Mouse (Mus musculus): ENCODE measurements at regions not wholly inside any gene's neighbourhood (a gene's known extent, or its start where the extent isn't known, plus 50 kb on each side); places are given as distances from the start of the nearest gene placed in this dataset.

DNA sequence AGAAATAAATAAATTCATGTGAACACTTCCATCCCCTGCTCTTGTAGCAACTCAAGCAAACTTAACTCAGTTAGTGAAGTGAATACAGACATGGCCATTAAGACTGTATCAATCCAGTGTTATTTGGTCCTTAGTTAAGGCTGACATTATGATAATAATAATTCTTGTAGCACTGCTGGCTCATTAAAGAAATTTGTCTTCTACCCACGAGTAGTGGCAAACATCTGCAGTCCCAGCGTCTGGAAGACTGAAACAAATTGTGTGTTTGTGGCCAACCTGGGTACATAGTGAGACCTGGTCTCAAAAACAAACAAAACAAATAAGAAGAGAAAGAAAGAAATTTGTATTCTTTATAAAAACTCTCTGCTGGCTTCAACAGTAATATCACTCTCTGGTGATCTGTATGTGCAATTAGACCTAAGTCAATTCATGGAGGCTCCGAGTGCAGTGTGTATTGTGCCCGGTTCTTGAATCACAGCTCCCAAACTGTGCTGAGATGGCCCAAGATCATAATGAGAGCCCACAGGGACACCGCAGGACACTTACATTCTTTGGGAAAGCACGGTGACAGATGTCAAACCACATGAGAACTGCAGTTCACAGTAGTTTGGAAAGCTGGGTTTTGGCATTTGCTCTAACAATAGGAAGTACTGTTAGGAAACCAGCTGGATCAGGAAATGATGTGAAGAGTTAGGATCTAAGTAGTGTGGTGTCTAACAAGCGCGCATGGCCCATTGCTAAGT lies 376.9 kb upstream of the Kif2a start:
- TF ChIP-seq MAFK (IDR thresholded peaks at IDR 0.05; ENCODE audit: insufficient read depth, low read depth, low read length) (no peak), ZC3H11A (IDR thresholded peaks at IDR 0.05; ENCODE audit: borderline replicate concordance, low read depth, low read length) (no peak), ZNF384 (IDR thresholded peaks at IDR 0.05; ENCODE audit: low read depth, low read length) (no peak), CHD2 (IDR thresholded peaks at IDR 0.05; ENCODE audit: low read depth, low read length) (no peak)
